Mouse (Mus musculus): ENCODE results near the gene Vipr1.

GRCm38 (mm10) chr9:121623235-121623634 is 19.3 kb upstream of the Vipr1 start:
- no peak for TF ChIP-seq TAL1 (IDR thresholded peaks at IDR 0.05; ENCODE audit: low read length)
- no peak for TF ChIP-seq GATA1 (IDR thresholded peaks at IDR 0.05; ENCODE audit: low read length)

Data from erythroblast, embryonic 14.5 days (primary cell).